ENCODE assay signal across 8 mouse cellular contexts in genomic region chr2:20494666-20495065, GRCm38 (mm10).
DNase-seq lines count a peak whose midpoint lies in the region; ATAC-seq and TF ChIP-seq lines count a peak whose summit lies in the region.

No protein-coding gene starts in this region.

- peak; percentile 90 for TF ChIP-seq CTCF in heart, adult 2 months (IDR thresholded peaks at IDR 0.05)

- no peaks in the 10 kb centered on the region for H3K79me2 ChIP-seq in heart, adult 2 months (replicated peaks; ENCODE audit: control insufficient read depth, insufficient read depth, low read length)

- DNase-seq in heart, adult 2 months: peak; percentile 55 to 58
- DNase-seq in heart, embryonic 10.5 days (ENCODE audit: low spot score): no peak
- peak; percentile 8 for DNase-seq in adipocyte (ENCODE audit: low spot score)
- peak; percentile 33 to 68 for DNase-seq in cerebellum, postnatal 4 days (ENCODE audit: low spot score in 2 of 2)
- peak; percentile 57 to 79 for DNase-seq in heart, postnatal 14 days
- DNase-seq in layer of hippocampus, postnatal 14 days (ENCODE audit: low spot score in 2 of 2): peak; percentile 55 to 80
- DNase-seq in midbrain, embryonic 11.5 days (ENCODE audit: low spot score, missing footprints): peak; percentile 92
- DNase-seq in testis, postnatal 10 days (ENCODE audit: low spot score): peak; percentile 70

- H3K4me3 ChIP-seq in heart, adult 2 months: no peak overlapping the region
- no peak overlapping the region for H3K4me3 ChIP-seq in heart, embryonic 10.5 days
- no peak overlapping the region for H3K4me3 ChIP-seq in midbrain, embryonic 11.5 days (ENCODE audit: low read depth, low read length)

- H3K4me1 ChIP-seq in heart, adult 2 months (ENCODE audit: control insufficient read depth, insufficient read depth, low read length): peaks cover 7% of the 10 kb centered on the region
- H3K4me1 ChIP-seq in heart, embryonic 10.5 days: no peaks in the 10 kb centered on the region
- no peaks in the 10 kb centered on the region; the same call in 1 of the 2 replicates for H3K4me1 ChIP-seq in midbrain, embryonic 11.5 days (ENCODE audit: control insufficient read depth, insufficient read depth, low read length)

- TF ChIP-seq POLR2A in heart, adult 2 months (IDR thresholded peaks at IDR 0.05; ENCODE audit: insufficient read depth, low read depth, low read length): no peak

- ATAC-seq in midbrain, embryonic 11.5 days (ENCODE audit: low FRiP score): peak; percentile 75

- H3K4me2 ChIP-seq in midbrain, embryonic 11.5 days: no peak overlapping the region

- no peaks in the 10 kb centered on the region for H3K9me3 ChIP-seq in heart, embryonic 10.5 days
- no peaks in the 10 kb centered on the region for H3K9me3 ChIP-seq in midbrain, embryonic 11.5 days (ENCODE audit: control insufficient read depth, low read length)

- H3K9ac ChIP-seq in heart, adult 2 months (ENCODE audit: low read depth, low read length): no peak overlapping the region
- H3K9ac ChIP-seq in midbrain, embryonic 11.5 days (ENCODE audit: low read length): no peak overlapping the region

- no peaks in the 10 kb centered on the region for H3K36me3 ChIP-seq in heart, adult 2 months (ENCODE audit: control insufficient read depth, insufficient read depth, low read length)
- H3K36me3 ChIP-seq in heart, embryonic 10.5 days: no peaks in the 10 kb centered on the region
- no peaks in the 10 kb centered on the region for H3K36me3 ChIP-seq in midbrain, embryonic 11.5 days (ENCODE audit: control insufficient read depth, insufficient read depth, low read length)

- no peak overlapping the region for H3K27ac ChIP-seq in heart, adult 2 months
- H3K27ac ChIP-seq in heart, embryonic 10.5 days: no peak overlapping the region
- H3K27ac ChIP-seq in midbrain, embryonic 11.5 days (ENCODE audit: low read depth, low read length): no peak overlapping the region

- TF ChIP-seq EP300 in heart, adult 2 months (IDR thresholded peaks at IDR 0.05; ENCODE audit: insufficient read depth, low read depth, low read length): peak; percentile 73; the same call in 1 of the 2 replicates

- 19% methylated on average over 3 of the region's 3 CpGs for WGBS in heart, adult 2 months
- WGBS in heart, embryonic 10.5 days: 28% methylated on average over 3 of the region's 3 CpGs
- WGBS in midbrain, embryonic 11.5 days: 25% methylated on average over 3 of the region's 3 CpGs

- no peaks in the 10 kb centered on the region for H3K27me3 ChIP-seq in heart, adult 2 months (ENCODE audit: control insufficient read depth, insufficient read depth, low read length)
- no peaks in the 10 kb centered on the region for H3K27me3 ChIP-seq in heart, embryonic 10.5 days (ENCODE audit: insufficient read depth, poor library complexity, severe bottlenecking)
- no peaks in the 10 kb centered on the region for H3K27me3 ChIP-seq in midbrain, embryonic 11.5 days (ENCODE audit: control insufficient read depth, insufficient read depth, low read length)

- intact Hi-C loops in heart, adult 2 months (cut with DNase I): loop anchor here (1.0 to 10.0 kb wide), 6 partner anchors 24 to 367 kb away; no protein-coding TSS in a partner anchor
- intact Hi-C loops in heart, postnatal 14 days (cut with DNase I): loop anchor here (2.0 to 10.0 kb wide), 3 partner anchors 173 to 360 kb away; no protein-coding TSS in a partner anchor
